Comparison of ENCODE assay signal across 19 mouse cellular contexts in the genomic region with DNA sequence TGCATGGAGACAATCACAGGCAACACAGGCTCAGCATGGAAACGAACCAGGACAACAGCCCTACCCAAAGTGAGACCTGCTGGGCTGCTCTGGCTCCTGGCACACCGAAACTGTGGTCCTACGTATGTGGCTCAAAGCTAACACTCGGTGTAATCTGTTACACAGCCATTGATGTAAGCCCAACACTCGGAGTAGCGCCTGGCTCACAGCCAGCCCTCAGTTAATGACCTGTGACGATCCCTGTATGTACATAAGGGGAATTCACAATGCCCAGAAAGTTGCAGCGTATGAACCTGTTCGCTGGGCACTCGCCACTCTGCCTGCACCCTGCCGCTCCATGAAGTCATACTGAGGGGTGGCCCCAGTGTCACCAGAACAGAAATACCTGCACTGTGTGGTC. TPM values are rescaled to one million over a fixed set of nuclear protein-coding genes. Genes with fewer than 3 reads are reported as not detected.
DNase-seq lines count a peak whose midpoint lies in the region; ATAC-seq lines count a peak whose summit lies in the region.
"Had no signal": no experiment of that assay in that cellular context is flagged by ENCODE, and none has a peak within 500 bp of the region (broad histone marks: within the 10 kb centered on the region; RNA-seq: fewer than 3 reads in every experiment).

No protein-coding gene starts in this region.

- WGBS in kidney, embryonic 15.5 days: 29% methylated on average over 11 of the region's 11 CpGs
- WGBS in midbrain, embryonic 12.5 days: 58% methylated on average over 11 of the region's 11 CpGs
- WGBS in midbrain, embryonic 15.5 days: 36% methylated on average over 11 of the region's 11 CpGs

- no peaks in the 10 kb centered on the region for H3K36me3 ChIP-seq in kidney, embryonic 15.5 days
- H3K36me3 ChIP-seq in midbrain, embryonic 12.5 days: no peaks in the 10 kb centered on the region
- no peaks in the 10 kb centered on the region for H3K36me3 ChIP-seq in midbrain, embryonic 15.5 days (replicated peaks)
- H3K36me3 ChIP-seq: G1E; limb, embryonic 10.5 days had no signal

- H3K27me3 ChIP-seq in kidney, embryonic 15.5 days: peaks cover 4% of the 10 kb centered on the region
- H3K27me3 ChIP-seq in midbrain, embryonic 12.5 days: peaks cover 17% of the 10 kb centered on the region
- H3K27me3 ChIP-seq in midbrain, embryonic 15.5 days (replicated peaks): no peaks in the 10 kb centered on the region

- no peak overlapping the region for H3K9ac ChIP-seq in kidney, embryonic 15.5 days
- no peak overlapping the region for H3K9ac ChIP-seq in midbrain, embryonic 12.5 days (replicated peaks)
- H3K9ac ChIP-seq in midbrain, embryonic 15.5 days: no peak overlapping the region
- H3K9ac ChIP-seq: liver, embryonic 14.5 days had no signal

- peak; percentile 70 for ATAC-seq in kidney, embryonic 15.5 days (replicated peaks; ENCODE audit: low FRiP score)
- no peak for ATAC-seq in midbrain, embryonic 12.5 days (ENCODE audit: low FRiP score, low read depth)
- no peak for ATAC-seq in midbrain, embryonic 15.5 days (replicated peaks)
- ATAC-seq in erythroid progenitor cell, adult 5-6 weeks (replicated peaks; ENCODE audit: low FRiP score, poor library complexity, severe bottlenecking): no peak
- ATAC-seq: inflammation-experienced regulatory T-cells, adult 6 months had no signal

- H3K4me3 ChIP-seq in kidney, embryonic 15.5 days (replicated peaks): no peak overlapping the region
- H3K4me3 ChIP-seq in midbrain, embryonic 12.5 days: no peak overlapping the region
- no peak overlapping the region for H3K4me3 ChIP-seq in midbrain, embryonic 15.5 days
- H3K4me3 ChIP-seq: erythroblast, embryonic 14.5 days; layer of hippocampus, adult 2 months; limb, embryonic 10.5 days had no signal

- no peak overlapping the region for H3K4me2 ChIP-seq in kidney, embryonic 15.5 days
- no peak overlapping the region for H3K4me2 ChIP-seq in midbrain, embryonic 12.5 days (replicated peaks)
- H3K4me2 ChIP-seq in midbrain, embryonic 15.5 days: no peak overlapping the region
- H3K4me2 ChIP-seq: heart, embryonic 11.5 days had no signal

- 0 out of 2 replicates have a peak, but pooled peaks cover 5% of the 10 kb centered on the region for H3K9me3 ChIP-seq in kidney, embryonic 15.5 days (replicated peaks)
- no peaks in the 10 kb centered on the region for H3K9me3 ChIP-seq in midbrain, embryonic 12.5 days
- no peaks in the 10 kb centered on the region for H3K9me3 ChIP-seq in midbrain, embryonic 15.5 days
- H3K9me3 ChIP-seq: G1E had no signal

- H3K27ac ChIP-seq in kidney, embryonic 15.5 days: 0 out of 2 replicates have a peak overlapping the region, but pooled peaks have one; percentile 25
- peak overlapping the region; percentile 26; the same call in 1 of the 2 replicates for H3K27ac ChIP-seq in midbrain, embryonic 12.5 days (replicated peaks)
- H3K27ac ChIP-seq in midbrain, embryonic 15.5 days: no peak overlapping the region
- H3K27ac ChIP-seq: layer of hippocampus, adult 2 months; limb, embryonic 10.5 days; liver, embryonic 14.5 days had no signal

- DNase-seq in kidney, adult 18-20 months: no peak
- DNase-seq in kidney, postnatal 4 days: peak; percentile 72 to 81
- no peak for DNase-seq in urinary bladder, postnatal 36 days (ENCODE audit: low spot score in 2 of 2)
- DNase-seq: adrenal gland, postnatal 14 days; gastrocnemius, postnatal 25 days; heart, postnatal 36 days; spleen, adult 18-20 months; thymus, postnatal 4 days had no signal

- peaks cover 36% of the 10 kb centered on the region for H3K4me1 ChIP-seq in kidney, embryonic 15.5 days
- peaks cover 35% of the 10 kb centered on the region for H3K4me1 ChIP-seq in midbrain, embryonic 12.5 days
- peaks cover 40% of the 10 kb centered on the region for H3K4me1 ChIP-seq in midbrain, embryonic 15.5 days

RNA-seq across cellular contexts. Expression of gene Nfam1, which starts 20.2 kb away (rescaled TPM):
- polyA plus RNA-seq in kidney, embryonic 15.5 days (2015; fragmentation: Nextera tagmentation; extraction: Ambion mirVana): 2.9 and 3.0 TPM in 2 replicates
- 3.3 and 4.2 TPM in 2 replicates for polyA plus RNA-seq in midbrain, embryonic 12.5 days (2016; fragmentation: Nextera tagmentation; extraction: Ambion mirVana)
- polyA plus RNA-seq in midbrain, embryonic 15.5 days (2015; fragmentation: Nextera tagmentation; extraction: Ambion mirVana): 2.9 TPM in 2 replicates
- total RNA-seq in erythroid progenitor cell, adult 5-6 weeks (2015; ENCODE audit: low replicate concordance): 14.4 and 17.2 TPM in 2 replicates
- 11.9 and 16.9 TPM in 2 replicates for total RNA-seq in erythroid progenitor cell, adult 5-6 weeks (2017; ENCODE audit: low replicate concordance)

RNA-seq across cellular contexts. Expression of gene Serhl, which starts 36.0 kb away (rescaled TPM):
- 54.1 and 59.4 TPM in 2 replicates for polyA plus RNA-seq in kidney, embryonic 15.5 days (2015; fragmentation: Nextera tagmentation; extraction: Ambion mirVana)
- polyA plus RNA-seq in midbrain, embryonic 12.5 days (2016; fragmentation: Nextera tagmentation; extraction: Ambion mirVana): 42.6 and 43.0 TPM in 2 replicates
- polyA plus RNA-seq in midbrain, embryonic 15.5 days (2015; fragmentation: Nextera tagmentation; extraction: Ambion mirVana): 24.9 and 27.8 TPM in 2 replicates
- 21.8 and 33.2 TPM in 2 replicates for total RNA-seq in erythroid progenitor cell, adult 5-6 weeks (2015; ENCODE audit: low replicate concordance)
- total RNA-seq in erythroid progenitor cell, adult 5-6 weeks (2017; ENCODE audit: low replicate concordance): 3.0 and 5.9 TPM in 2 replicates

Comparison
In these comparisons a context has a peak if more than half of its experiments do, and no peak if none do; other contexts are left out.
1. DNase-seq: peak in kidney, postnatal 4 days (2 of 2); none in kidney, adult 18-20 months (single experiment) and urinary bladder, postnatal 36 days (0 of 2).